Mouse (Mus musculus) embryo, embryonic 10 days (tissue): ENCODE results near the gene Gm17304.

Source experiments
- DNase-seq: peaks from one replicate; pipeline ENCODE4 v3.0.0-alpha.2; 2015; ENCODE audit warnings: low spot score

Gene Gm17304

GRCm38 (mm10) chr5:106623337-106623736, 14.4 kb downstream of the Gm17304 start:
- DNase-seq, result no peak

GRCm38 (mm10) chr5:106628369-106629149, 19.7 kb downstream of the Gm17304 start:
- no peak for DNase-seq

- no peak for DNase-seq
Measured at GRCm38 (mm10) chr5:106636423-106636946, 27.6 kb downstream of the Gm17304 start.

- DNase-seq, result no peak
Measured at GRCm38 (mm10) chr5:106639627-106640026, 30.7 kb downstream of the Gm17304 start.

GRCm38 (mm10) chr5:106640235-106640809, 31.4 kb downstream of the Gm17304 start:
- no peak for DNase-seq

- DNase-seq, result no peak
Measured at GRCm38 (mm10) chr5:106641876-106642275, 33.0 kb downstream of the Gm17304 start.

- no peak for DNase-seq
Measured at GRCm38 (mm10) chr5:106643434-106643833, 34.5 kb downstream of the Gm17304 start.

GRCm38 (mm10) chr5:106649441-106649840, 40.5 kb downstream of the Gm17304 start:
- no peak for DNase-seq

GRCm38 (mm10) chr5:106649995-106650394, 41.1 kb downstream of the Gm17304 start:
- no peak for DNase-seq

- DNase-seq, result no peak
Measured at GRCm38 (mm10) chr5:106652220-106652753, 43.4 kb downstream of the Gm17304 start.

GRCm38 (mm10) chr5:106652790-106653328, 44.0 kb downstream of the Gm17304 start:
- no peak for DNase-seq
